In the genomic region with DNA sequence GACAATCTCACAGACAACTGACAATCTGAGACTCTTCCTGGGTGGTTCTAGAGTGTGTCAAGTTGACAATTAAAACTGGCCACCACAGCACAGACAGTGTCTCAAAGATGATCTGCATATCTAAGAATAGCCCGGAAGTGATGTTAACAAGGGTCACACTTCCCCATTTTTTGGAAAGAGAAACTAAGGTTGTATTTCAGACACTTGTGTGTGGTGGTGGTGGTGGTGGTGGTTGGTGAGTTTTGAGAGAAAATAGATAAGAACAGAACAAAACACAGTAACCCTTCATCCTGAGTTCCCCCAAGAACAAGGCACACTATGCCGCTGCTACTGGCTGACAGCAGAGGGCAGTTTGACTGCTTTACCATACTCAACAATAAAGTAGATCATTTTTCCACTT, we compare ENCODE assay signal across 19 mouse cellular contexts.
DNase-seq lines count a peak whose midpoint lies in the region; ATAC-seq and TF ChIP-seq lines count a peak whose summit lies in the region.
"Had no signal": no experiment of that assay in that cellular context is flagged by ENCODE, and none has a peak within 500 bp of the region (broad histone marks: within the 10 kb centered on the region; RNA-seq: fewer than 3 reads in every experiment).

No protein-coding gene starts in this region.

- H3K9me3 ChIP-seq in liver, embryonic 13.5 days (replicated peaks): no peaks in the 10 kb centered on the region
- H3K9me3 ChIP-seq in heart, embryonic 10.5 days: no peaks in the 10 kb centered on the region
- H3K9me3 ChIP-seq: embryonic facial prominence, embryonic 12.5 days; heart, embryonic 15.5 days; hindbrain, embryonic 13.5 days; liver, embryonic 15.5 days; neural tube, embryonic 15.5 days had no signal

- H3K4me2 ChIP-seq in liver, embryonic 13.5 days: no peak overlapping the region
- H3K4me2 ChIP-seq: embryonic facial prominence, embryonic 12.5 days; heart, embryonic 15.5 days; hindbrain, embryonic 13.5 days; liver, embryonic 15.5 days; neural tube, embryonic 15.5 days had no signal

- H3K36me3 ChIP-seq in liver, embryonic 13.5 days: 0 out of 2 replicates have a peak, but pooled peaks cover 4% of the 10 kb centered on the region
- no peaks in the 10 kb centered on the region for H3K36me3 ChIP-seq in spleen, adult 2 months (ENCODE audit: control insufficient read depth, insufficient read depth, low read length)
- no peaks in the 10 kb centered on the region for H3K36me3 ChIP-seq in heart, embryonic 10.5 days
- H3K36me3 ChIP-seq: embryonic facial prominence, embryonic 12.5 days; heart, embryonic 15.5 days had no signal

- H3K4me3 ChIP-seq in liver, embryonic 13.5 days (replicated peaks): no peak overlapping the region
- H3K4me3 ChIP-seq in bone marrow, adult 2 months (replicated peaks; ENCODE audit: control insufficient read depth, low read depth, low read length): no peak overlapping the region
- H3K4me3 ChIP-seq in spleen, adult 2 months (ENCODE audit: extremely low read depth, insufficient read depth, insufficient read length): peak overlapping the region; percentile 50; the same call in 1 of the 2 replicates
- H3K4me3 ChIP-seq in heart, embryonic 10.5 days: no peak overlapping the region
- H3K4me3 ChIP-seq: embryonic facial prominence, embryonic 12.5 days; heart, embryonic 15.5 days; hindbrain, embryonic 13.5 days; liver, embryonic 15.5 days; neural tube, embryonic 15.5 days had no signal

- no peaks in the 10 kb centered on the region for H3K4me1 ChIP-seq in liver, embryonic 13.5 days (replicated peaks)
- H3K4me1 ChIP-seq in bone marrow, adult 2 months (ENCODE audit: control insufficient read depth, insufficient read depth, low read length): peaks cover 1% of the 10 kb centered on the region; the same call in 1 of the 2 replicates
- peaks cover 32% of the 10 kb centered on the region; the same call in 1 of the 2 replicates for H3K4me1 ChIP-seq in spleen, adult 2 months (ENCODE audit: control insufficient read depth, insufficient read depth, insufficient read length)
- H3K4me1 ChIP-seq in heart, embryonic 10.5 days: 0 out of 2 replicates have a peak, but pooled peaks cover 7% of the 10 kb centered on the region
- H3K4me1 ChIP-seq: embryonic facial prominence, embryonic 12.5 days; liver, embryonic 15.5 days had no signal

- 0 out of 2 replicates have a peak, but pooled peaks have one; percentile 13 for TF ChIP-seq CTCF in bone marrow, adult 2 months (IDR thresholded peaks at IDR 0.05; ENCODE audit: control insufficient read depth, insufficient read depth, low read length)
- TF ChIP-seq CTCF in spleen, adult 2 months (IDR thresholded peaks at IDR 0.05; ENCODE audit: extremely low read depth, insufficient read depth, insufficient read length, insufficient replicate concordance): peak; percentile 3; the same call in 1 of the 2 replicates

- no peak for TF ChIP-seq POLR2A in bone marrow, adult 2 months (IDR thresholded peaks at IDR 0.05; ENCODE audit: borderline replicate concordance, control insufficient read depth, low read depth, low read length)
- no peak for TF ChIP-seq POLR2A in spleen, adult 2 months (IDR thresholded peaks at IDR 0.05; ENCODE audit: low read depth, low read length)

- H3K27me3 ChIP-seq in liver, embryonic 13.5 days: no peaks in the 10 kb centered on the region
- no peaks in the 10 kb centered on the region for H3K27me3 ChIP-seq in spleen, adult 2 months (ENCODE audit: control insufficient read depth, insufficient read depth, low read length)
- H3K27me3 ChIP-seq in heart, embryonic 10.5 days (ENCODE audit: insufficient read depth, poor library complexity, severe bottlenecking): no peaks in the 10 kb centered on the region
- H3K27me3 ChIP-seq: embryonic facial prominence, embryonic 12.5 days; heart, embryonic 15.5 days; hindbrain, embryonic 13.5 days; liver, embryonic 15.5 days; megakaryocyte, embryonic 14.5 days; neural tube, embryonic 15.5 days had no signal

- no peak for DNase-seq in liver, embryonic 13.5 days
- no peak for DNase-seq in liver
- peak; percentile 55 to 83 for DNase-seq in spleen, adult 2 months (ENCODE audit: low read depth in 1 of 2, low spot score in 2 of 2)
- DNase-seq in heart, embryonic 10.5 days (ENCODE audit: low spot score): no peak
- DNase-seq in cerebellum, postnatal 36 days: no peak
- no peak for DNase-seq in lung, postnatal 10 days
- DNase-seq: adrenal gland, postnatal 10 days; cerebellum, postnatal 10 days; kidney, adult 8-10 months; kidney, postnatal 36 days; right cerebral cortex, adult 18-20 months had no signal

- 23% methylated on average over 2 of the region's 2 CpGs for WGBS in liver, embryonic 13.5 days (ENCODE audit: insufficient replicate concordance)
- 11% methylated on average over 2 of the region's 2 CpGs for WGBS in bone marrow, adult 2 months
- 13% methylated on average over 2 of the region's 2 CpGs for WGBS in spleen, adult 2 months
- WGBS in heart, embryonic 10.5 days: 85% methylated on average over 2 of the region's 2 CpGs

- H3K27ac ChIP-seq in liver, embryonic 13.5 days: 0 out of 2 replicates have a peak overlapping the region, but pooled peaks have one; percentile 9
- H3K27ac ChIP-seq in bone marrow, adult 2 months (ENCODE audit: control insufficient read depth, insufficient read depth, low read depth, low read length, poor library complexity): peak overlapping the region; percentile 60; the same call in 1 of the 2 replicates
- peak overlapping the region; percentile 91 for H3K27ac ChIP-seq in spleen, adult 2 months (ENCODE audit: insufficient read depth, low read length)
- H3K27ac ChIP-seq in heart, embryonic 10.5 days: no peak overlapping the region
- H3K27ac ChIP-seq: embryonic facial prominence, embryonic 12.5 days; heart, embryonic 15.5 days; hindbrain, embryonic 13.5 days; liver, embryonic 15.5 days; neural tube, embryonic 15.5 days had no signal

- no peak for ATAC-seq in liver, embryonic 13.5 days (ENCODE audit: low read depth)
- peak; percentile 96 for ATAC-seq in megakaryocyte, adult 5-6 weeks (ENCODE audit: poor library complexity, severe bottlenecking)

- H3K9ac ChIP-seq in liver, embryonic 13.5 days: no peak overlapping the region
- H3K9ac ChIP-seq: embryonic facial prominence, embryonic 12.5 days; heart, embryonic 15.5 days; hindbrain, embryonic 13.5 days; liver, embryonic 15.5 days; neural tube, embryonic 15.5 days had no signal

Comparison
In these comparisons a context has a peak if more than half of its experiments do, and no peak if none do; other contexts are left out.
1. DNase-seq: peak in spleen, adult 2 months (2 of 2); none in liver, embryonic 13.5 days (single experiment), liver (single experiment), heart, embryonic 10.5 days (single experiment), cerebellum, postnatal 36 days (0 of 2) and lung, postnatal 10 days (single experiment).